Mouse (Mus musculus) adrenal gland, adult 8-10 months (tissue): ENCODE measurements at regions not wholly inside any gene's neighbourhood (a gene's known extent, or its start where the extent isn't known, plus 50 kb on each side); places are given as distances from the start of the nearest gene placed in this dataset.

ENCODE experiments used
- DNase-seq: peaks from one replicate; pipeline ENCODE4 v3.0.0; 2022

DNA sequence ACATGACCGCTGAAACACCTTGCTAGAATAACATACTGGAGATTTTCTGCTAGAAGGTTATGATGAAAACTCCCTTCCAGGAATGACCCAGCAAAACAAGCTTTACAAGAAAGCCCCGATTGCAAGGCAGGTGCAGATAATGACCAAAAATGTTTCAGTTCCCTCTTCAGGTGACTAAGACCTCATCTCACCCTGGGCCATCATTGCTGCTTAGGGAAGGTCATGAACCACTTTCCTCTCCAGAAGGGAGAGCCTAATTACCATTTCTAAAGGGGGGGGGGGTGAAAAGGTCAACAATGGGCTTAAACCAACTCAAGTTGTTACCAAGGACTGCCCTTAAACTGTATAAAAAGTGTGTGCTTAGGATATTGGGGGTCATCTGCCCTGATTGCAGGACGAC lies 59.8 kb upstream of the Speer4c start:
- DNase-seq, result no peak

DNA sequence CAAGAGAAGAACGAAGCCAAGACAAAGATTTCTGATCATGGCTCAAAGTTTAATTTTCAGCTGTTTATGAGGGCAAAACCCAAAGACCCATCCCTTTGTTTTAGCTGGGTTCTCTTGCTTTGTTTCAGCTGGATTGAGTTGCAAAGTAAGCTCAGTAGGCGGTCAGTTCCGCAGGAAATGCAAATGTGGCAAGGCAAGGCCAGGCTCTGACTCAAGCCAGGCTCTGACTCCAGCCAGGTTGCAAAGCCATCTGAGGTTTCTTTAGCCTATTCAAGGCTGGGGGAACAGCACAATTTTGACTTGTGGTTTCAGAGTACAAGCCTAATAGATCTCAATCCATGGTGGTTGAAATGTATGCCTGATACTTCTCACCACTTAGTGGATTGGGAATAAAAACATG lies 60.5 kb upstream of the Speer4c start:
- DNase-seq, result peak; percentile 13

DNA sequence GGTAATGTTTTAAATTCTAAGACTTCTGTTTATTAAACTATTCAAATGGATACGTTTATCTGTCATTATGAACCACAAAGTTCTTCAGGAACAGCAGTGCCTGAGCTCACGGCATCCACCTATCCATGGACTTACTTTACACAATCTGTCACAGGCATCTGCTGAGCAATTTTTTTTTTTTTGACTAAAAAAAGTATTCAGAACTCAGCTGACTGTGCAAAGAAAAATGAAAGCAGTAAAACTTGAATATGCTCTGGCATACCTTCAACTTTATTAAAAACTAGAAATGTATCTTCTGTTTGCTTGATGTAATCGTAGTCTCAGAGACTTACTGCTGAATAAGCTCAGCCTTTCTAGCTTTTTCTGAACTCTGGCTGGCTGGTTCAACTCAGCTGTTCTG lies 62.0 kb upstream of the Speer4c start:
- DNase-seq, result no peak

DNA sequence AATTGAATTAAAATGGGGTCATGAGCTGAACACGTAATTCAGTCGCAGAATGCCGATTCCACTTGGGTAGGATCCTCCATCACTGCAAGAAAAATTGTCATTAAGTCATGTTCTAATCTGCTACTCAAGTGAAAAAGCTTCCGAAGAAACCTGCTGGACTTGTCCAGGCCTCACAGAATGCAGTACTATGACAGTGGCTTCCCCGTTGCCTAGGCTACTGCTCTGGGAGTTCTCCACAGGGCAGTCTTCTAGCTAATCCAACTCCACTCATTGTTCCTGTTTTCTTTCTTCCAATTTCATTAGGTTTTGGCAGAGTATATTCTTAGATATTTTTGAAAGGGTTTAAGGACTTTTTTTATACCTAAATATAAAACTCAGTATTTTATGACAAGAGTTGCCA lies 89.5 kb upstream of the Speer4c start:
- no peak for DNase-seq

DNA sequence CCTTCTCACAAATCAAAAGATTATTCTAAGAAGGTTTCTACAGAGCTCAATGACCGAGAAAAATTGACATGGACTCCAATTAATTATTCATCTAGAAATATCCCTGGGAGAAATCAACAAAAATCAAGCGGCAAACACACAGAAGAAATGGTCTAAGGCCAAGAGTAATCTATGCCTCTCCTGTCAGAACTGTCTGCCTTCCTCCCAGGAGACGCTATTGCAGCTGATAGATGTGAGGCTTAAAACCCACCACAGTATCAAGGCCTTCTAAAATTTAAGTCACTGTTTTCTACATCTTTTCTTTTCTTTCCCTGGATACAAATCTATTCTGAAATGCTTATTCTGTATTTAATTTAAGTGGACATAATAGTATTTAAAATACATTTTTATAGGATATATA lies 102.8 kb upstream of the Speer4c start:
- no peak for DNase-seq

DNA sequence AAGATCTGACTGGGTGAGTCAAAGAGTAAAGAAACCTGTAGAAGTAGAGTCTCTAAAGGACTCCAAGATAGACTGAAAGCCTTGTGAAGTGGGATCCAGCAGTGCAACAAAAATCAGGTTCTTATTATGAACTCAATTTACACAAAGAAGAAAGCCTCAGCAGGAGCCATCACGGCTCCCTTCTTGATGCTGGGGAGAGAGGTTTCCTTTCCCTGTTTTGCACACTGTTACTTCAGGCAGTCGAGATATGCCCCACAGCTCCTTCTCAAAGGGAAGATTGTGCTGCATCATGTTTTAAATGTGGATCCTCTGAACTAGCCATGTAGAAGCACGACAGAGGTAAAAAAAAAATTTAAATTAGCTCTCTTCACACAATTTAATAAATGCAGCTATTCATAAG lies 103.3 kb upstream of the Speer4c start:
- DNase-seq, result no peak

DNA sequence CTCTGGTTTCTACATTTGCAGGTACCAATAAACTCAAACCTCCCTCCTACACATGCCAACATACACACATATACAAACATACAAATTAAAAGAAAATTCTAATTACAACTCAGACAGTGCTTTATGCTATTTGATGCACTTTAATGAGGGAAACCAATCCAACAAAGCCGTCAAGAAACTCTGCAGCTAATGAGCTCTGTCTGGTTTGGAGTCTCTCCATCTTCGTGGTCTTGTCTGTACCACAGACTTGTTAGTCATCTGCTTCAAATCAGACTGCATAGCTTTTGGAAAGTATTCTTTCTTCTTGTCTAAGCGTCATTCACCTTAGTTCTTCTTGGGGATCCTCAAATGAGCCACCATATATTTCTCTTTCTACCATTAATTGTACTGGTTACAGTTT lies 108.9 kb upstream of the Speer4c start:
- no peak for DNase-seq

DNA sequence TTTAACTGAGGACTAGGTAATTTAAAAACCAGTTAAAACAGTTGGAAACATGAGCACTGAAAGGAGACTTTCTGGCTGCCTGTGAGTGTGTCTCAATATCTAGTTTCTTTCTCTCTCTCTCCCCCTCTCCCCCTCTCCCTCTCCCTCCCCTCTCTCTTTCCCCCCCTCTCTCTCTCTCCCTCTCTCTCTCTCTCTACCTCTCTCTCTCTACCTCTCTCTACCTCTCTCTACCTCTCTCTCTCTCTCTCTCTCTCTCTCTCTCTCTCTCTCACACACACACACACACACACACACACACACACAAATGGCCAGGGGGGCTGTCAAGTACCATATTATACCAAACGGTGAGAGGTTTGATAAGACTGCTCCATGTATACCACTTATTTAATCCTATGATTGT lies 103.0 kb upstream of the Cacna2d1 start:
- no peak for DNase-seq

DNA sequence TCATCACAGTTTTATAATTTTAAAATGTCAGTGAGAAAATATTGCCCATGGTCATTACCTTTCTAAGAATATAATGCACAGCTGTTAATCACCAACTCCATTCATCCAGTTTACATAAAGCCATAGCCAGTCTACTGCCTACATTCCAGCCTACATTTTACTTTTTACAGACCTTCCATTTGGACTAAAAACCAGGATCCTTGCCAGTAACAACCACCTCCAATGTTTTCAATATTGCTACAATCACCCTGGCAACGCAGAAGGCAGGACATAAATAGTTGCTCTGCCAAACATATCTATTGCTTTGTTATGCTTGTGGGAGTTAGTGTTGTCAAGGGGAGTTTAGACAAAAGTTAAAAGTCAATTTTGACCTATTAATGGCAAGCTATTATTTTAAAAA lies 102.2 kb upstream of the Cacna2d1 start:
- no peak for DNase-seq

DNA sequence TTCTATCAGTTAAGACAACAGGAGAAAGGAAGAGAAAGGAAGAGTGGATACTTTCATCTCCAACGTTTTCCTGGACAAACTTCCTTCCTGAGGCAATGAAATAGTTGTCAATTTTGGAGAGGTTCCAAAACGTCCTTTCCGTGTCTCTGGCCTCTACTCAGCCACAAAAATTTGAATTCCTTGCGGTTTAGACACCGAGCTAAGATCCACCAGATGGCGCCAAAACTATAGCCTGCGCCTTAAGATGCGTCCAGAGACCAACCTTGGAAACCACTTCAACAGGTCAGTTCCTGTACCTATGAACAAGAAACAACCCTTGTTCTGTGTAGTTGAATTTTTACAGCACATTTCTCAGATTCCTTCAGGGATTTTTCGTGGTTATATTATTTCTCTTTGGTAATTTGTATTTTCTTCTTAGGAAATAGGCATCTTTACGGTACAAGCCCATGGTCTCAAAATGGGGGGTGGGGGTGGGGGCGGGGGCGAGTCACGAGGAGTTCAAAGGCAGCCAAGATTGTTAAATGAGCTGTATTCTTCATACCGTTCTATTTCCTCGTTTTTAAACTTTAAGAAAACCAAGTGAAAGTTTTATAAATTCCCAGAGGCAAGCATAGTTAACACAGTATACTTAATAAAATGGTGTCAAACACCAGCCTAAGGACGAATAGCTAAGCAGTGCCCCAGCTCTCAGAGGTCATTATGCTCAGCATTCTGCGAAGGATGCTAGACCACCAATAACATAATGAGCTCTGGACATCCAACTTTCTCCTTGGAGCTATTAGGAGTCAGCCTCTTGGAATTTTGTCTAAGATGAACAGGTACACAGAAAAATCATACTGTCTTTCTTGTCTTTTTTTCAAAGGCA lies 96.2 kb upstream of the Cacna2d1 start:
- peak; percentile 63 for DNase-seq

DNA sequence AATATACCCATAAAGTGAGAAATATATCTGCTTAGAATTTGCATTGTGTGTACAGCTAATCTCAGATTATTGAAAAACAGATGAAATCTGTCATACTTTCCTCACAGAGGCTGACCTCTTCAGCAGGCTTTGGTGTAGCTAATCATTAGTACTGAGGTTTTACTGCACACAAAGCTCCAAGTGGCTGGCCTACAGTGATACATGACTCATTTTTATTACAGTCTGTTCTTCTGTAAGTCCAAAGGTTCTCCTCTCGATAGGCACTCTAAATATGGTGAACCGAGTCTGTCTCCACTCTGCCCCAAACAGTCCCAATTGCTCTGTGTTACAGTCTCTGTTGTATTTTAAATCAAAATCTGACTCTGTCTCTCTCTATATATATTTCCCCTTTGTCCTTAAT lies 87.7 kb upstream of the Cacna2d1 start:
- DNase-seq, result no peak

DNA sequence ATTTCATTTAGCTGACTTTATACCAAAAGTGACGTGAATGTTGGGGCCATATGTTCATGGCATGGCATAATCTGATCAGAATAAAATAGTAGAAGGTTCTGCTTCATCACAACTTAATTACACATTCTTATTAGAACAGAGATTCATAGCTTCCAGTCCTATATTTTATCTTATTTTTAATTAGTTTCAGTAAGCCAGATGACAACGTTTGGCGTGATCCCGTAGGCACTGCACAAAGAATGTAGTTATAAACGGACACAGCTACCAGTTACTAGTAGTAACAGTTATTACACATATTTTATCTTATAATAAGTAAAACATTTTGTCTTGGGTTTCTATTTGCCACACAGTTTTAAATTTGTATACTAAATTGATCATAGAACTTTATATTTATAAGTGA lies 85.0 kb upstream of the Cacna2d1 start:
- no peak for DNase-seq

DNA sequence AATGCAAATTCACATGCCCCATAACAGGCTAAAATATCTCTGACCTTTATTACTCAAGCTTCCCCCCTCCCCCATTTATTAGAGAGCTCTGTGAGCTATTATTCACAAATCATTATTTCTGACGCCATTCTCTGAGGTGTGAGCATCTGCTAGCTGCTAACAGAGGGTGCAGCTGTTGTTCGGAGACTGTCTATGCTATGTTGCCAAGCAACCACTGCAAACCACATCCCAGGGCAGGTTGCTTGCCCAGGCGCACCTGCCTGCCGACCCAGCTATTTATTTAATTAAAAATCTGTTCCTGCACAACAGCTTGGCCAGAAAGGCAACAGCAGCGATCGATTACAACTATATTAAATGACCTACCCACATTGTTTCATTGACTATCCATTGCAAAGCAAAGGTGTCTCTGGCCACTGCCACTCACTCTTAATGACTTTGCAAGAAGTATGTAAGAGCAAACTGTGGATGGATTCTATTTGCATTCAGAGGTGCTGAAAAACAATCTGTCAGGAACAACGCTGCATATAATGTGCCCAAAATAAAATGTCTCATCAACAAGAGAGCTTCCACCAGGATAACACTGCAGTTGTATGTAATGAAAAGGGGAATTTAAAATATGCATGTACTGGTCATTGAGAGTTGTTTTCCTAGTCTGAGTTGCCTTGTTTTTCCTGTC lies 84.2 kb upstream of the Cacna2d1 start:
- no peak for DNase-seq

DNA sequence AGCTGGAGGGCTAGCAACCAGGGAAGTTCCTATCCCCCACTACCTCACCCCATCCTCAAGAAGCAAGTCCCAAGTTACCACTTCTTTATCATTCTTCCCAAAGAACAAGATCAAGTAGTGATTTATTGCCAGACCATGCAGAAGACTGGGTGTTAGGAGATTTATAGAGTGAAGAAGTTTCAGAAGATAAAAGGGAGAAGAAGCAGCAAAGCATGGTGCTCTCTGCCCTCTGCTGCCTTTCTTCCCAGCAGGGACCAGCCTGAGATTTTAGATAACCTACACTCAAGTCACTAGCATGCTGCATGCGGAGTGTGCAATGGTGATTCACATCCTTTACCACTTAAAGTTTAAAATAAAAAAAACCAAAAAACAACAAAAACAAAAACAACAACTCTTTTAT lies 79.7 kb upstream of the Cacna2d1 start:
- no peak for DNase-seq

DNA sequence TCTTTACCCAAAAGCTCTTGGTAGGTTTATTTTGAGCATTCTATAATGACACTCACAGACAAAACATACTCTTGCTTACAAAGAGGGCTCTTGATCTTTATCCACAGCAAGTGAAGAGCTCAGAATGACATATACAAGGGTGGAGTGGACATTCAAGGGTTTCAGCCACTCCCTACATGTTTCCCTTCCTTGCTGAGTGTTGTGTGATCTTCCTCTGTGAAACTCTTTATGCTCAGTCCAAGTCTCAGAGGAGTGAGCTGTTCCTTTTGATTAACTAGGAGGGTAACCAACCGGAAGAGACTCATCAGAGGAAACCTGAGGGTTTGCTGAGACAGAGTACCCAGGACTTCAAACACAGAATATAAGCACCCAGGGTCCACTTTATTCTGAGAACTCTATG lies 77.5 kb upstream of the Cacna2d1 start:
- DNase-seq, result no peak

DNA sequence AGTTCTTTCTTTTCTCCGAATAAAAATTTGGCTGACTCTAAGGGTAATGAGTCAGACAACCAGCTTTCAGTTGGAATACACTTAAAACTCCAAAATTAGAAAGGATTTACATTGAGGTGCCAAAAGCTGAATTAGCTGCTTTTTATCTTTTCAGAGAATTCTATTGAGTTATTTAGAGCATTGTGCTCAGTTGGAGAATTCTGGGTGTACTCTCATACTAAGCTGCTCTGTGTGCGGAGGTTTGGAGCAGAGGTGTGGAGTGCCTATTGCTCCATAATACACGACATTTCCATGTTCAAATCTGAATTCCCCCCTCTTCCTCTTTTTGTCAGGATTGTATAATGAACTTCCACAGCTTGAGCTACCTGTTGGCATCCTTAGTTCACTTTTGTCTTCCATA lies 60.4 kb upstream of the Cacna2d1 start:
- no peak for DNase-seq

DNA sequence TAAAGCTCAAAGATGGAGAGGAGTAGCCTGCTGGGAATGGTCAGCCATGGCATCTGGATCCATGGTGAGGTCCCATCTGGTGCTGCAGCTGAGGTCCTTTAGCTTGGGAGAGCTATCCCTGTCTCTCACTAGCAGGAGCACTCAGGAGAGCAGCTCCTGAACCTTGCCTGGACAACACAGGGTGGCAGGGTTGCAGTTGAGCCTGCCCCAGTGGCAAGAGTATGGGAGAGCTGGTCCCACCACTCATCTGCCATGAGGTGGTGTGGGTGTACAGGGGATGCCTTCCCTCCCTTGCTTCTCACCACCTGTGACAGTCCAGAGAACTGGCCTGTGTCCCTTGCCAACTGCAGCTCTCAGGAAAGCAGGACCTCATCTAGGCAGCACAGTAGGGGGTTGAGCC lies 51.5 kb upstream of the Cacna2d1 start:
- no peak for DNase-seq
